ENCODE assay signal across 10 mouse cellular contexts in genomic region chr7:74551338-74551999, GRCm38 (mm10). TPM values are rescaled to one million over a fixed set of nuclear protein-coding genes. Genes with fewer than 3 reads are reported as not detected.
DNase-seq lines count a peak whose midpoint lies in the region; ATAC-seq and TF ChIP-seq lines count a peak whose summit lies in the region.
"Had no signal": no experiment of that assay in that cellular context is flagged by ENCODE, and none has a peak within 500 bp of the region (broad histone marks: within the 10 kb centered on the region; RNA-seq: fewer than 3 reads in every experiment).

No protein-coding gene starts in this region.

- no peaks in the 10 kb centered on the region for H3K9me3 ChIP-seq in neural tube, embryonic 12.5 days
- H3K9me3 ChIP-seq: embryonic facial prominence, embryonic 15.5 days had no signal

- no peaks in the 10 kb centered on the region for H3K36me3 ChIP-seq in neural tube, embryonic 12.5 days
- H3K36me3 ChIP-seq: embryonic facial prominence, embryonic 15.5 days had no signal

- peaks cover 11% of the 10 kb centered on the region for H3K27me3 ChIP-seq in neural tube, embryonic 12.5 days (replicated peaks)

- peak overlapping the region; percentile 91 for H3K4me2 ChIP-seq in neural tube, embryonic 12.5 days (replicated peaks)
- H3K4me2 ChIP-seq: embryonic facial prominence, embryonic 15.5 days had no signal

- DNase-seq in gastrocnemius, adult 2 months: no peak
- DNase-seq in gastrocnemius, adult 18-20 months (ENCODE audit: low spot score): no peak
- DNase-seq in neural tube, embryonic 10.5 days (ENCODE audit: extremely low spot score, low spot score): no peak
- peak; percentile 41 for DNase-seq in induced T-regulatory cell, adult 2 months (ENCODE audit: low read depth)
- DNase-seq in thymus, postnatal 4 days: peak; percentile 60
- no peak for DNase-seq in urinary bladder, postnatal 10 days (ENCODE audit: low spot score)
- no peak for DNase-seq in gastrocnemius, adult 8-10 months (ENCODE audit: low spot score in 2 of 2)

- no peak overlapping the region for H3K27ac ChIP-seq in gastrocnemius, adult 2 months
- no peak overlapping the region for H3K27ac ChIP-seq in neural tube, embryonic 12.5 days
- H3K27ac ChIP-seq: embryonic facial prominence, embryonic 15.5 days; macrophage had no signal

- intact Hi-C loops in gastrocnemius, adult 2 months (cut with DNase I): loop anchor here (5.0 to 10.0 kb wide), 2 partner anchors 129 to 213 kb away; no protein-coding TSS in a partner anchor

- ATAC-seq in neural tube, embryonic 12.5 days (ENCODE audit: low FRiP score, low read depth): no peak

- peaks cover 7% of the 10 kb centered on the region; the same call in 1 of the 2 replicates for H3K4me1 ChIP-seq in neural tube, embryonic 12.5 days

- no peak overlapping the region for H3K9ac ChIP-seq in neural tube, embryonic 12.5 days
- H3K9ac ChIP-seq: embryonic facial prominence, embryonic 15.5 days had no signal

- H3K4me3 ChIP-seq in gastrocnemius, adult 2 months: peak overlapping the region; percentile 96
- H3K4me3 ChIP-seq in neural tube, embryonic 12.5 days: no peak overlapping the region
- H3K4me3 ChIP-seq: embryonic facial prominence, embryonic 15.5 days had no signal

- no peak for TF ChIP-seq CTCF in gastrocnemius, adult 2 months (IDR thresholded peaks at IDR 0.05)

- WGBS in neural tube, embryonic 12.5 days: 87% methylated on average over 9 of the region's 9 CpGs

RNA-seq across cellular contexts. Expression of gene Slco3a1, which starts 3.1 kb away (rescaled TPM):
- total RNA-seq in gastrocnemius, adult 2 months (2021): 10 to 100 TPM; 67.1 to 83.8 TPM
- 10 to 100 TPM; 60.0 to 77.8 TPM for total RNA-seq in gastrocnemius, adult 18-20 months (2021)
- 22.5 and 26.6 TPM in 2 replicates for polyA plus RNA-seq in neural tube, embryonic 12.5 days (2016; fragmentation: Nextera tagmentation; extraction: Ambion mirVana)
- 10 to 100 TPM; 64.6 to 75.6 (median 69.4) TPM for total RNA-seq in gastrocnemius, adult 8-10 months (2022)

Comparison
In these comparisons a context has a peak if more than half of its experiments do, and no peak if none do; other contexts are left out.
1. DNase-seq: peak in induced T-regulatory cell, adult 2 months (single experiment) and thymus, postnatal 4 days (single experiment); none in gastrocnemius, adult 2 months (single experiment), gastrocnemius, adult 18-20 months (single experiment), neural tube, embryonic 10.5 days (single experiment), urinary bladder, postnatal 10 days (single experiment) and gastrocnemius, adult 8-10 months (0 of 2).